ENCODE assay signal across 13 mouse cellular contexts in the genomic region with DNA sequence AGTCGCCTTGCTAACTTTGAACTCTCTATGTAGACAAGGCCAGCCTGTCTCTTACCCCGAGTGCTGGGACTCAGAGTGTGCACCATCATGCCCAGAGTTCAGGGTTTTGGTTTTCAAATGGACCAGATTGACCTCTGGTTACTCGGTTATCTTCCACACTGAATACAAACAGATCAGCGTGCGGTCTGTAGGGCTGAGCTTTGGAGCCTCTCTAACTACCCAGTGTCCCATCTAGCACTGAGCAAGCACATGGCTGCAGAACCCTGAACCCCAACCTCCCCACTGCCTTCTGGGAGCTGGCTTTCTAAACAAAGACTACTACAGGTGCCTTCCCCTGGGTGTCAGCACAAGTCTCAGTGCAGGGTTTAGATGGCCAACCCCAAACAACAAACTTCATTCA. TPM values are rescaled to one million over a fixed set of nuclear protein-coding genes. Genes with fewer than 3 reads are reported as not detected.
DNase-seq lines count a peak whose midpoint lies in the region; ATAC-seq and TF ChIP-seq lines count a peak whose summit lies in the region.
"Had no signal": no experiment of that assay in that cellular context is flagged by ENCODE, and none has a peak within 500 bp of the region (broad histone marks: within the 10 kb centered on the region; RNA-seq: fewer than 3 reads in every experiment).

No protein-coding gene starts in this region.

- no peak overlapping the region for H3K4me3 ChIP-seq in heart, adult 2 months
- no peak overlapping the region for H3K4me3 ChIP-seq in intestine, embryonic 16.5 days (ENCODE audit: low read length)
- H3K4me3 ChIP-seq in intestine, embryonic 15.5 days (replicated peaks): no peak overlapping the region
- H3K4me3 ChIP-seq in stomach, embryonic 16.5 days (replicated peaks; ENCODE audit: low read length): no peak overlapping the region
- no peak overlapping the region for H3K4me3 ChIP-seq in stomach, postnatal 0 days (ENCODE audit: low read depth, low read length)
- H3K4me3 ChIP-seq: neural tube, embryonic 12.5 days had no signal

- no peak for TF ChIP-seq POLR2A in heart, adult 2 months (IDR thresholded peaks at IDR 0.05; ENCODE audit: insufficient read depth, low read depth, low read length)

- no peaks in the 10 kb centered on the region for H3K9me3 ChIP-seq in intestine, embryonic 16.5 days (ENCODE audit: control insufficient read depth, low read length)
- no peaks in the 10 kb centered on the region for H3K9me3 ChIP-seq in intestine, embryonic 15.5 days
- no peaks in the 10 kb centered on the region for H3K9me3 ChIP-seq in stomach, embryonic 16.5 days (replicated peaks; ENCODE audit: control insufficient read depth, low read length)
- no peaks in the 10 kb centered on the region for H3K9me3 ChIP-seq in stomach, postnatal 0 days (ENCODE audit: control insufficient read depth, low read length)
- H3K9me3 ChIP-seq: G1E; neural tube, embryonic 12.5 days had no signal

- H3K27ac ChIP-seq in heart, adult 2 months: peak overlapping the region; percentile 71
- peak overlapping the region; percentile 10 for H3K27ac ChIP-seq in intestine, embryonic 16.5 days (ENCODE audit: low read length)
- no peak overlapping the region for H3K27ac ChIP-seq in intestine, embryonic 15.5 days
- H3K27ac ChIP-seq in stomach, embryonic 16.5 days (ENCODE audit: low read length): peak overlapping the region; percentile 29; the same call in 1 of the 2 replicates
- H3K27ac ChIP-seq in stomach, postnatal 0 days (replicated peaks): no peak overlapping the region
- H3K27ac ChIP-seq: neural tube, embryonic 12.5 days had no signal

- no peak for ATAC-seq in intestine, embryonic 16.5 days
- no peak for ATAC-seq in intestine, embryonic 15.5 days
- no peak for ATAC-seq in stomach, embryonic 16.5 days (ENCODE audit: insufficient read depth, low FRiP score)
- ATAC-seq in stomach, postnatal 0 days (ENCODE audit: low FRiP score, low TSS enrichment): no peak

- H3K9ac ChIP-seq in heart, adult 2 months (ENCODE audit: low read depth, low read length): no peak overlapping the region
- no peak overlapping the region for H3K9ac ChIP-seq in intestine, embryonic 16.5 days (ENCODE audit: low read depth, low read length)
- H3K9ac ChIP-seq in intestine, embryonic 15.5 days: no peak overlapping the region
- no peak overlapping the region for H3K9ac ChIP-seq in stomach, embryonic 16.5 days (ENCODE audit: low read length)
- no peak overlapping the region for H3K9ac ChIP-seq in stomach, postnatal 0 days (ENCODE audit: low read length)
- H3K9ac ChIP-seq: neural tube, embryonic 12.5 days had no signal

- peaks cover 60% of the 10 kb centered on the region for H3K4me1 ChIP-seq in heart, adult 2 months (ENCODE audit: control insufficient read depth, insufficient read depth, low read length)
- peaks cover 69% of the 10 kb centered on the region for H3K4me1 ChIP-seq in intestine, embryonic 16.5 days (ENCODE audit: control insufficient read depth, insufficient read depth, low read length)
- peaks cover 70% of the 10 kb centered on the region for H3K4me1 ChIP-seq in intestine, embryonic 15.5 days (replicated peaks)
- H3K4me1 ChIP-seq in stomach, embryonic 16.5 days (ENCODE audit: control insufficient read depth, insufficient read depth, low read length): peaks cover 69% of the 10 kb centered on the region
- peaks cover 36% of the 10 kb centered on the region for H3K4me1 ChIP-seq in stomach, postnatal 0 days (replicated peaks; ENCODE audit: control insufficient read depth, insufficient read depth)

- TF ChIP-seq CTCF in heart, adult 2 months (IDR thresholded peaks at IDR 0.05): no peak
- TF ChIP-seq CTCF in stomach, postnatal 0 days (IDR thresholded peaks at IDR 0.05; ENCODE audit: low read depth): no peak

- 72% methylated on average over 5 of the region's 5 CpGs for WGBS in heart, adult 2 months
- WGBS in intestine, embryonic 16.5 days: 77% methylated on average over 5 of the region's 5 CpGs
- WGBS in intestine, embryonic 15.5 days: 77% methylated on average over 5 of the region's 5 CpGs
- 75% methylated on average over 5 of the region's 5 CpGs for WGBS in stomach, embryonic 16.5 days
- WGBS in stomach, postnatal 0 days: 78% methylated on average over 5 of the region's 5 CpGs

- peaks cover 8% of the 10 kb centered on the region for H3K36me3 ChIP-seq in heart, adult 2 months (ENCODE audit: control insufficient read depth, insufficient read depth, low read length)
- no peaks in the 10 kb centered on the region for H3K36me3 ChIP-seq in intestine, embryonic 16.5 days (ENCODE audit: control insufficient read depth, insufficient read depth, low read length)
- no peaks in the 10 kb centered on the region for H3K36me3 ChIP-seq in intestine, embryonic 15.5 days
- H3K36me3 ChIP-seq in stomach, embryonic 16.5 days (ENCODE audit: control insufficient read depth, insufficient read depth, low read length): no peaks in the 10 kb centered on the region
- H3K36me3 ChIP-seq in stomach, postnatal 0 days (ENCODE audit: control insufficient read depth, insufficient read depth, low read length): no peaks in the 10 kb centered on the region; the same call in 1 of the 2 replicates
- H3K36me3 ChIP-seq: G1E had no signal

- DNase-seq in heart, adult 2 months: no peak
- no peak for DNase-seq in heart, adult 11 months
- no peak for DNase-seq in stomach, postnatal 0 days (ENCODE audit: low spot score)
- no peak for DNase-seq in thymus, postnatal 10 days (ENCODE audit: low spot score in 2 of 2)
- DNase-seq in thymus, postnatal 0 days (ENCODE audit: low spot score): no peak
- DNase-seq: cerebellum, adult 11-12 months; thymus, postnatal 14 days had no signal

- TF ChIP-seq EP300 in heart, adult 2 months (IDR thresholded peaks at IDR 0.05; ENCODE audit: insufficient read depth, low read depth, low read length): no peak
- TF ChIP-seq EP300 in stomach, postnatal 0 days (optimal IDR thresholded peaks at IDR 0.05): no peak

- H3K79me2 ChIP-seq in heart, adult 2 months (replicated peaks; ENCODE audit: control insufficient read depth, insufficient read depth, low read length): peaks cover 17% of the 10 kb centered on the region

- no peak overlapping the region for H3K4me2 ChIP-seq in intestine, embryonic 16.5 days (ENCODE audit: low read depth, low read length)
- H3K4me2 ChIP-seq in intestine, embryonic 15.5 days (replicated peaks): no peak overlapping the region
- H3K4me2 ChIP-seq in stomach, embryonic 16.5 days (ENCODE audit: low read depth, low read length): no peak overlapping the region
- H3K4me2 ChIP-seq in stomach, postnatal 0 days (replicated peaks; ENCODE audit: low read depth): no peak overlapping the region
- H3K4me2 ChIP-seq: midbrain, embryonic 11.5 days; neural tube, embryonic 12.5 days had no signal

- intact Hi-C loops in heart, adult 2 months (cut with DNase I): no loop called here

- H3K27me3 ChIP-seq in heart, adult 2 months (ENCODE audit: control insufficient read depth, insufficient read depth, low read length): no peaks in the 10 kb centered on the region
- no peaks in the 10 kb centered on the region for H3K27me3 ChIP-seq in intestine, embryonic 16.5 days (replicated peaks; ENCODE audit: control insufficient read depth, insufficient read depth, low read length)
- H3K27me3 ChIP-seq in intestine, embryonic 15.5 days (replicated peaks): no peaks in the 10 kb centered on the region
- H3K27me3 ChIP-seq in stomach, embryonic 16.5 days (ENCODE audit: control insufficient read depth, insufficient read depth, low read length): no peaks in the 10 kb centered on the region
- no peaks in the 10 kb centered on the region for H3K27me3 ChIP-seq in stomach, postnatal 0 days (ENCODE audit: control insufficient read depth, insufficient read depth, low read length)
- H3K27me3 ChIP-seq: neural tube, embryonic 12.5 days had no signal

RNA-seq across cellular contexts. Expression of gene Tmem184b, which starts 10.8 kb away (rescaled TPM):
- total RNA-seq in heart, adult 2 months (2021): 10 to 100 TPM; 38.7 to 42.9 TPM
- 83.1 and 84.2 TPM in 2 replicates for polyA plus RNA-seq in heart, adult 2 months (2012; rRNA removed)
- polyA plus RNA-seq in intestine, embryonic 16.5 days (2015; fragmentation: Nextera tagmentation; extraction: Ambion mirVana): 43.6 and 46.4 TPM in 2 replicates
- polyA plus RNA-seq in intestine, embryonic 15.5 days (2015; fragmentation: Nextera tagmentation; extraction: Ambion mirVana): 49.4 and 51.0 TPM in 2 replicates
- 52.7 and 59.6 TPM in 2 replicates for polyA plus RNA-seq in stomach, embryonic 16.5 days (2015; fragmentation: Nextera tagmentation; extraction: Ambion mirVana)
- 21.2 and 22.3 TPM in 2 replicates for polyA plus RNA-seq in stomach, postnatal 0 days (2015; fragmentation: Nextera tagmentation; extraction: Ambion mirVana)
- 30.0 and 37.4 TPM in 2 replicates for polyA plus RNA-seq in thymus, postnatal 0 days (2015; fragmentation: Nextera tagmentation; extraction: Ambion mirVana)

RNA-seq across cellular contexts. Expression of gene Maff, which starts 46.1 kb away (rescaled TPM):
- 10 to 100 TPM in 1 of 2 experiments, 1 to 10 TPM in 1; 9.3 to 13.7 TPM for total RNA-seq in heart, adult 2 months (2021)
- polyA plus RNA-seq in heart, adult 2 months (2012; rRNA removed): 3.4 and 4.3 TPM in 2 replicates
- 6.0 and 7.1 TPM in 2 replicates for polyA plus RNA-seq in intestine, embryonic 16.5 days (2015; fragmentation: Nextera tagmentation; extraction: Ambion mirVana)
- 5.8 and 7.9 TPM in 2 replicates for polyA plus RNA-seq in intestine, embryonic 15.5 days (2015; fragmentation: Nextera tagmentation; extraction: Ambion mirVana)
- polyA plus RNA-seq in stomach, embryonic 16.5 days (2015; fragmentation: Nextera tagmentation; extraction: Ambion mirVana): 5.2 and 6.2 TPM in 2 replicates
- polyA plus RNA-seq in stomach, postnatal 0 days (2015; fragmentation: Nextera tagmentation; extraction: Ambion mirVana): 11.4 and 11.9 TPM in 2 replicates
- polyA plus RNA-seq in thymus, postnatal 0 days (2015; fragmentation: Nextera tagmentation; extraction: Ambion mirVana): 7.2 and 8.7 TPM in 2 replicates

Comparison
In these comparisons a context has a peak if more than half of its experiments do, and no peak if none do; other contexts are left out.
1. H3K27ac ChIP-seq: peak in heart, adult 2 months (single experiment), intestine, embryonic 16.5 days (single experiment) and stomach, embryonic 16.5 days (single experiment); none in intestine, embryonic 15.5 days (single experiment) and stomach, postnatal 0 days (single experiment).